29 mouse cellular contexts compared by ENCODE assay signal in the genomic region with DNA sequence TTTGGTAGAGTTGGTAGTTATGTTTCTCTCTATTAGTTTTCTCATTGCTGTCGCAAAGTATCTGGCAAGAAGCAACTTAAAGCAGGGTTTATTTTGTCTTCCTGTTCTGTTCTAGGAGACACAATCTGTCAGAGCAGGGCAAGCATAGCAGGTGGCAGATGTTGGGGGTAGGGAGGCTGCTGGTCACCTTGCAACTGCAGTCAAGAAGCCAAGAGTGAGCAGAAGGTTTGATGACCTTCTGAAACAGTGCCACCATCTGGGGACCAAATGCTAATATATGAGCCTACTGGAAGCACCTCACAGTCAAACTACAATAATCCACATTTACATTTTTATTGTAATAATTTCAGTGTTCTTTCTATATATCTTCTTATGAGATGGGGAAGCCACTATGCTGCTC. TPM values are rescaled to one million over a fixed set of nuclear protein-coding genes. Genes with fewer than 3 reads are reported as not detected.
DNase-seq lines count a peak whose midpoint lies in the region; ATAC-seq and TF ChIP-seq lines count a peak whose summit lies in the region.
"Had no signal": no experiment of that assay in that cellular context is flagged by ENCODE, and none has a peak within 500 bp of the region (broad histone marks: within the 10 kb centered on the region; RNA-seq: fewer than 3 reads in every experiment).

No protein-coding gene starts in this region.

- 90% methylated on average over 1 of the region's 1 CpGs for WGBS in intestine, postnatal 0 days
- WGBS in intestine, embryonic 16.5 days = 91% methylated on average over 1 of the region's 1 CpGs

- H3K36me3 ChIP-seq in intestine, postnatal 0 days (ENCODE audit: control insufficient read depth, insufficient read depth) = no peaks in the 10 kb centered on the region
- H3K36me3 ChIP-seq in intestine, embryonic 16.5 days (ENCODE audit: control insufficient read depth, insufficient read depth, low read length) = no peaks in the 10 kb centered on the region
- H3K36me3 ChIP-seq: embryonic facial prominence, embryonic 12.5 days; forebrain, embryonic 10.5 days; heart, embryonic 10.5 days; hindbrain, embryonic 13.5 days; kidney, embryonic 15.5 days; limb, embryonic 10.5 days; limb, embryonic 15.5 days; liver, embryonic 13.5 days; midbrain, embryonic 10.5 days; midbrain, embryonic 15.5 days; neural tube, embryonic 15.5 days; stomach, embryonic 15.5 days had no signal

- no peak overlapping the region for H3K27ac ChIP-seq in intestine, postnatal 0 days (ENCODE audit: low read depth, low read length)
- no peak overlapping the region for H3K27ac ChIP-seq in intestine, embryonic 16.5 days (ENCODE audit: low read length)
- H3K27ac ChIP-seq: embryonic facial prominence, embryonic 12.5 days; forebrain, embryonic 10.5 days; heart, embryonic 10.5 days; hindbrain, embryonic 13.5 days; kidney, embryonic 15.5 days; limb, embryonic 10.5 days; limb, embryonic 15.5 days; liver, embryonic 13.5 days; midbrain, embryonic 10.5 days; midbrain, embryonic 15.5 days; neural tube, embryonic 15.5 days; stomach, embryonic 15.5 days had no signal

- DNase-seq in cerebellum, adult 11 months = peak; percentile 67
- peak; percentile 89 for DNase-seq in cerebellum, adult 9-10 months
- peak; percentile 51 to 61 for DNase-seq in cerebellum, postnatal 36 days
- DNase-seq in embryo, embryonic 11 days = no peak
- DNase-seq: adrenal gland, postnatal 25 days; gastrocnemius, postnatal 10 days; heart, postnatal 4 days; kidney, adult 11 months; kidney, postnatal 25 days; liver, embryonic 13.5 days; lung, adult 18-20 months; lung, postnatal 10 days; retina, postnatal 1 day; right cerebral cortex, postnatal 25 days had no signal

- TF ChIP-seq CTCF in intestine, postnatal 0 days (IDR thresholded peaks at IDR 0.05; ENCODE audit: low read depth) = peak; percentile 12; the same call in 1 of the 2 replicates

- H3K4me3 ChIP-seq in intestine, postnatal 0 days (ENCODE audit: low read depth, low read length) = no peak overlapping the region
- no peak overlapping the region for H3K4me3 ChIP-seq in intestine, embryonic 16.5 days (ENCODE audit: low read length)
- H3K4me3 ChIP-seq: embryonic facial prominence, embryonic 12.5 days; forebrain, embryonic 10.5 days; heart, embryonic 10.5 days; hindbrain, embryonic 13.5 days; kidney, embryonic 15.5 days; limb, embryonic 10.5 days; limb, embryonic 15.5 days; liver, embryonic 13.5 days; midbrain, embryonic 10.5 days; midbrain, embryonic 15.5 days; neural tube, embryonic 15.5 days; stomach, embryonic 15.5 days had no signal

- H3K27me3 ChIP-seq in intestine, postnatal 0 days (replicated peaks; ENCODE audit: control insufficient read depth, insufficient read depth, low read length) = no peaks in the 10 kb centered on the region
- H3K27me3 ChIP-seq in intestine, embryonic 16.5 days (replicated peaks; ENCODE audit: control insufficient read depth, insufficient read depth, low read length) = no peaks in the 10 kb centered on the region
- H3K27me3 ChIP-seq: stomach, embryonic 15.5 days had no signal

- H3K4me1 ChIP-seq in intestine, postnatal 0 days (replicated peaks; ENCODE audit: control insufficient read depth, insufficient read depth, low read length) = no peaks in the 10 kb centered on the region; the same call in 1 of the 2 replicates
- H3K4me1 ChIP-seq in intestine, embryonic 16.5 days (ENCODE audit: control insufficient read depth, insufficient read depth, low read length) = peaks cover 3% of the 10 kb centered on the region; the same call in 1 of the 2 replicates
- H3K4me1 ChIP-seq: embryonic facial prominence, embryonic 12.5 days; heart, embryonic 10.5 days; kidney, embryonic 15.5 days; limb, embryonic 10.5 days; limb, embryonic 15.5 days; midbrain, embryonic 15.5 days; stomach, embryonic 15.5 days had no signal

- no peaks in the 10 kb centered on the region for H3K9me3 ChIP-seq in intestine, postnatal 0 days (ENCODE audit: control insufficient read depth)
- no peaks in the 10 kb centered on the region for H3K9me3 ChIP-seq in intestine, embryonic 16.5 days (ENCODE audit: control insufficient read depth, low read length)
- H3K9me3 ChIP-seq: embryonic facial prominence, embryonic 12.5 days; forebrain, embryonic 10.5 days; heart, embryonic 10.5 days; hindbrain, embryonic 13.5 days; kidney, embryonic 15.5 days; limb, embryonic 10.5 days; limb, embryonic 15.5 days; liver, embryonic 13.5 days; midbrain, embryonic 10.5 days; midbrain, embryonic 15.5 days; neural tube, embryonic 15.5 days; stomach, embryonic 15.5 days had no signal

- H3K4me2 ChIP-seq in intestine, postnatal 0 days (replicated peaks; ENCODE audit: low read depth) = no peak overlapping the region
- no peak overlapping the region for H3K4me2 ChIP-seq in intestine, embryonic 16.5 days (ENCODE audit: low read depth, low read length)
- H3K4me2 ChIP-seq: embryonic facial prominence, embryonic 12.5 days; hindbrain, embryonic 13.5 days; kidney, embryonic 15.5 days; limb, embryonic 15.5 days; liver, embryonic 13.5 days; midbrain, embryonic 15.5 days; neural tube, embryonic 15.5 days; stomach, embryonic 15.5 days had no signal

- H3K9ac ChIP-seq in intestine, postnatal 0 days (ENCODE audit: low read depth, low read length) = no peak overlapping the region
- H3K9ac ChIP-seq in intestine, embryonic 16.5 days (ENCODE audit: low read depth, low read length) = no peak overlapping the region
- H3K9ac ChIP-seq: embryonic facial prominence, embryonic 12.5 days; hindbrain, embryonic 13.5 days; kidney, embryonic 15.5 days; limb, embryonic 15.5 days; liver, embryonic 13.5 days; midbrain, embryonic 15.5 days; neural tube, embryonic 15.5 days; stomach, embryonic 15.5 days had no signal

- ATAC-seq in intestine, postnatal 0 days = no peak
- ATAC-seq in intestine, embryonic 16.5 days = no peak
- no peak for ATAC-seq in frontal cortex, adult (ENCODE audit: low TSS enrichment)
- ATAC-seq: forebrain, embryonic 16.5 days; midbrain, embryonic 15.5 days had no signal

RNA-seq across cellular contexts. Expression of a gene that starts 5.2 kb away (rescaled TPM):
- polyA plus RNA-seq in intestine, postnatal 0 days (2015; fragmentation: Nextera tagmentation; extraction: Ambion mirVana) = 58.3 and 62.2 TPM in 2 replicates
- polyA plus RNA-seq in intestine, embryonic 16.5 days (2015; fragmentation: Nextera tagmentation; extraction: Ambion mirVana) = 40.1 and 44.8 TPM in 2 replicates

RNA-seq across cellular contexts. Expression of a gene that starts 21.5 kb away (rescaled TPM):
- polyA plus RNA-seq in intestine, postnatal 0 days (2015; fragmentation: Nextera tagmentation; extraction: Ambion mirVana) = 34.6 and 38.3 TPM in 2 replicates
- 51.9 and 54.4 TPM in 2 replicates for polyA plus RNA-seq in intestine, embryonic 16.5 days (2015; fragmentation: Nextera tagmentation; extraction: Ambion mirVana)

RNA-seq across cellular contexts. Expression of a gene that starts 57.3 kb away (rescaled TPM):
- 13.4 and 13.7 TPM in 2 replicates for polyA plus RNA-seq in intestine, postnatal 0 days (2015; fragmentation: Nextera tagmentation; extraction: Ambion mirVana)
- 8.1 and 10.1 TPM in 2 replicates for polyA plus RNA-seq in intestine, embryonic 16.5 days (2015; fragmentation: Nextera tagmentation; extraction: Ambion mirVana)
